Mouse (Mus musculus): ENCODE data around the gene Snx13.

The Snx13 gene

GRCm38 (mm10) chr12:35191698-35192425 is 144.9 kb downstream of the Snx13 start:
- DNase-seq (ENCODE audit: low read depth in 2 of 2, low spot score in 2 of 2) = peak; percentile 15 to 36

- DNase-seq (ENCODE audit: low read depth in 2 of 2, low spot score in 2 of 2) = no peak
Observed at GRCm38 (mm10) chr12:35192426-35192769, 145.4 kb downstream of the Snx13 start.

Data from CD8-positive naive resting alpha-beta T cell, adult 2 months (primary cell).